Mouse (Mus musculus) heart, embryonic 15.5 days (tissue): Measurements from ENCODE around the gene Wt1. TPM values are rescaled to one million over a fixed set of nuclear protein-coding genes. Genes with fewer than 3 reads are reported as not detected.
A peak's percentile ranks its signal among the peaks of the same experiment; 100 is the strongest.

ENCODE experiments used
- ATAC-seq: fragments of 200-750 bp; cut with Nextera tagmentation; replicated peaks from 2 replicates; pipeline ENCODE4 v1.8.0; 2017; ENCODE audit warnings: low read depth, moderate TSS enrichment; ENCODE audit not compliant: insufficient number of reproducible peaks, insufficient read depth, low FRiP score
- H3K27ac ChIP-seq: fragments of 300-500 bp; sonication (generic); 2 replicates; pipeline ENCODE4 v1.5.1; 2015; ENCODE audit warnings: mild to moderate bottlenecking, inconsistent platforms
- H3K27me3 ChIP-seq: fragments of 300-500 bp; sonication (generic); 2 replicates; pipeline ENCODE4 v1.6.1; 2015; ENCODE audit warnings: inconsistent platforms
- H3K36me3 ChIP-seq: fragments of 300-500 bp; sonication (generic); 2 replicates; pipeline ENCODE4 v1.6.1; 2015; ENCODE audit warnings: mild to moderate bottlenecking, inconsistent platforms
- H3K4me1 ChIP-seq: fragments of 300-500 bp; sonication (generic); replicated peaks from 2 replicates; pipeline ENCODE4 v1.6.1; 2015; ENCODE audit warnings: inconsistent platforms
- H3K4me2 ChIP-seq: fragments of 300-500 bp; sonication (generic); 2 replicates; pipeline ENCODE4 v1.6.1; 2015; ENCODE audit warnings: inconsistent platforms, mild to moderate bottlenecking, moderate library complexity
- H3K4me3 ChIP-seq: fragments of 300-500 bp; sonication (generic); 2 replicates; pipeline ENCODE4 v1.5.1; 2015; ENCODE audit warnings: mild to moderate bottlenecking, inconsistent platforms
- H3K9ac ChIP-seq: fragments of 300-500 bp; sonication (generic); 2 replicates; pipeline ENCODE4 v1.6.1; 2015; ENCODE audit warnings: mild to moderate bottlenecking, inconsistent platforms
- H3K9me3 ChIP-seq: fragments of 300-500 bp; sonication (generic); replicated peaks from 2 replicates; pipeline ENCODE4 v1.6.1; 2016; ENCODE audit warnings: inconsistent platforms
- WGBS: fragments of 180-500 bp; shearing (Covaris S2); methylation state at CpG from one replicate; pipeline ENCODE4 v1.1.7; 2015; ENCODE audit warnings: mixed read lengths; 5-methylcytosine and 5-hydroxymethylcytosine counted together
- polyA plus RNA-seq: library from polyadenylated mRNA; unstranded; fragments of >200 nt; fragmentation: Nextera tagmentation; extraction: Ambion mirVana; gene quantifications from 2 replicates; pipeline ENCODE4 v1.2.1, GENCODE M21; 2015

Wt1 gene
- polyA plus RNA-seq, 1 experiment from 2014 or later: 21.9 TPM

DNA sequence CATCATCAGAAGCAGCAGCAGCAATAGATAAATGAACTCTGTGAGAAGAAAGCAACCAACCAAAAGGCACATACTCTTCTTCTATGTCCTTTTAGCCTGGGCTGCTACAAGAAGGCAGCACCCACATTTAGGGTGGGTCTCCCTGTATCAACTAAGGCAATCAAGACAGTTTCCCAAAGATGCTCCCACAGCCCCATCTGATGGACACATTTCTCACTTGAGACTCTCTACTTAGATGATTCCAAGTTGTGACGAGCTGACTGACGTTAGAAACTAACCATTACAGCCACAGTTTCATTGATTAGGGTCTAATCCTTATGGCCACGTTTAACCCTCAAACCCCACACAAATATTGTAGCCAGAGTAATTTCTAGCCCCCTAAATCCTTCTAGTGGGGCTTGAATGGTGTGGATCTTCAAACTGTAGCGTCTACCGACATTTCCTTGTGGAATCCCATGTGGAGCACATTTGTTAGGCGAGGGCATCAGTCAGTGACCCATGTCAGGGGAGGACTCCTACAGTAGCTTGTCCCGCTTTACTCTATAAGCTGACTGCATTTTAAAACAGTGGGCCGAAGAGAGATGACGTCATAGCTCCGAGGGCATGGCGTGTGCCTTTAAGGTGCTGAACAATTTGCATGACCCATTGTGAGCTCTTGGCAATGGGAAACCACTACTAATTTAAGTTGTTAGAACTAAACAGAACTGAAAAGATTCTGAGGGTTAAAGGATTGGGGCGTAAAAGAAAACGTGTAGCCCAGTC, 59.6 kb downstream of the Wt1 start:
- no peaks in the 10 kb centered on the region for H3K27me3 ChIP-seq
- no peak overlapping the region for H3K27ac ChIP-seq
- no peak for ATAC-seq
- no peak overlapping the region for H3K4me2 ChIP-seq
- no peaks in the 10 kb centered on the region for H3K36me3 ChIP-seq
- no peaks in the 10 kb centered on the region for H3K4me1 ChIP-seq
- no peak overlapping the region for H3K4me3 ChIP-seq
- H3K9me3 ChIP-seq: no peaks in the 10 kb centered on the region
- WGBS: 80% methylated on average over 13 of the region's 13 CpGs
- H3K9ac ChIP-seq: no peak overlapping the region

DNA sequence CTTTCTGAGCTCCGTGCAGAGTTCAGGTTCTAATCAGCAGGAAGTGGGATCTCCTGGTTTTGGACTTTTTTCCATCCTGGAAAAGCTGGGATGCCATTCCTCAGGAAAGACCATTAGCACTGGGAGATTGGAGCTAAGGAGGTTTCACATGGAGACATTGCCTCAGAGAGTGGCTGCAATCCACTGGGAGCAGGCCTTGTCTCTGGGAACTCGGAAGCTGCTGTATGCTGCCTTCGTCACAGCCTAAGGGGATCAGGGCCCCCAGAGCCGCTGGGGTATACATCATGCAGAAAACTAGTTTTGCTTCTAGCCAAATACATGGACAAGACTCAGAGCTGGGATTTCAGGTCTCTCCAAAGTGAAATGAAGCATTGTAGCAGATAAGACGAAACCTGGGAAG, 60.3 kb downstream of the Wt1 start:
- H3K9me3 ChIP-seq: no peaks in the 10 kb centered on the region
- WGBS: 68% methylated on average over 5 of the region's 5 CpGs

DNA sequence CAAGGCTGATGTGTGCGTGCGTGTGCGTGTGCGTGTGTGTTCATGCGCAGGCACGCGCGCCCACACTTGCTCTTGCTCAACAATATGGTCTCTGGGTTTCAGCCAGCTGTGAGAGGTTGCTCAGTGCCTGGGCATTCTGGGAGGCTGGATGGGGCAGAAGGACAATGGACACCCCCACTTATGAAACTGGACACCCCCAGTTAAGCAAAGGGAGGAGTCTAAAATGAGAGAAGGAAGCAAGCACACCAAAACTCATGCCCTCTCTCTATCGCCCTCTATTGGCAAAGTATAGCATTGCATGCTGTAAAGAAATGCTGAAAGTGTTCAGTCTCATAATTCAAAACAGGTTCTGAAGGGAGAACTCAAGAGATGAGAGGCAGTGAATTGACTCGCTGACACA, 61.9 kb downstream of the Wt1 start:
- WGBS: 79% methylated on average over 10 of the region's 10 CpGs
- H3K4me1 ChIP-seq: no peaks in the 10 kb centered on the region
- no peaks in the 10 kb centered on the region for H3K27me3 ChIP-seq
- H3K9me3 ChIP-seq: no peaks in the 10 kb centered on the region
- no peak for ATAC-seq
- no peak overlapping the region for H3K4me3 ChIP-seq
- no peaks in the 10 kb centered on the region for H3K36me3 ChIP-seq
- H3K9ac ChIP-seq: no peak overlapping the region
- no peak overlapping the region for H3K27ac ChIP-seq
- H3K4me2 ChIP-seq: no peak overlapping the region

More for the DNA sequence above, 60.3 kb downstream of the Wt1 start:
- Histone ChIP-seq H3K27ac (no peak overlapping the region), H3K27me3 (no peaks in the 10 kb centered on the region), H3K9ac (no peak overlapping the region), H3K4me2 (no peak overlapping the region), H3K4me1 (no peaks in the 10 kb centered on the region), H3K4me3 (no peak overlapping the region), H3K36me3 (no peaks in the 10 kb centered on the region)
- no peak for ATAC-seq

DNA sequence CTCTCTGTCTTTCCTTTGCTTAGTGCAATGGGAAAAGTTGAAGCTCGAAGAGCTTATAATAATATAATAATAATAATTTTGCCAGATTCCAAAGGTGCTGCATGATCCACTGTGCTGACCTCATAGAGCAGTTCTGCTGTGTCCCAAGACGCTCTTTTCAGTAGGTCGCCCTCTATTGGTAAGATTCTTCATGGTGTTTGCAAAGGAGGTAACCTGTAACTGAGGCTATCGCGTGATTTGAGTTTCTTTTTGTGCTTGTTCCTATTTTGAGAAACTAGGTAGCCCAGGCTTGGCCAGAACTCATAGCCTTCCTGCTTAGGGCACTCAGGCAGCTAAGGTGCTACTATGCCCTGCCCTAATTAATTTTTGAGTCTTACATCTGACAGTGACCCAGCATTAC, 63.0 kb downstream of the Wt1 start:
- WGBS: 32% methylated on average over 5 of the region's 5 CpGs
- H3K27ac ChIP-seq: no peak overlapping the region
- H3K9ac ChIP-seq: no peak overlapping the region
- H3K9me3 ChIP-seq: no peaks in the 10 kb centered on the region
- no peak overlapping the region for H3K4me2 ChIP-seq
- no peaks in the 10 kb centered on the region for H3K36me3 ChIP-seq
- no peak for ATAC-seq
- no peaks in the 10 kb centered on the region for H3K4me1 ChIP-seq
- no peak overlapping the region for H3K4me3 ChIP-seq
- no peaks in the 10 kb centered on the region for H3K27me3 ChIP-seq

DNA sequence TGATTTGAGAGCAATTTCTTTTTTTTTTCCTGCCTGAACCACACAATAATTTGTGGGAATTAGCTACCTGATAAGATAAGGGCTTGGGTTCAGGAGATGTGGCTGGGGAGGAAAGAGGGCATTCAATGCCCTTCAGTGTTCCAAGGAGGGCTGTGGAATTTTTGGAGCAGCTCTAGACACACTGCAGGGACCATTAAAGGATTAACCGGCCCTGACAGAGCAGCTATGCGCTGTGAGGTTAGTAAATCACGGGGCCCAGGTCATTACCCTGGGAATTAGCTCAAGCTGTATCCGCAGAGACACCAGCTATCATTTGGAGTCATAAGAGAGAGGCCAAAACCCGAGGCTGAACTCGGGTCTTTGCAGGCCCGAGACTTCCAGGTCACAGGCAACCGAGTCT, 73.8 kb downstream of the Wt1 start:
- no peaks in the 10 kb centered on the region for H3K36me3 ChIP-seq
- no peak for ATAC-seq
- no peaks in the 10 kb centered on the region for H3K4me1 ChIP-seq
- H3K27ac ChIP-seq: no peak overlapping the region
- no peaks in the 10 kb centered on the region for H3K27me3 ChIP-seq
- no peak overlapping the region for H3K9ac ChIP-seq
- H3K4me2 ChIP-seq: no peak overlapping the region
- 41% methylated on average over 8 of the region's 8 CpGs for WGBS
- H3K4me3 ChIP-seq: no peak overlapping the region
- H3K9me3 ChIP-seq: no peaks in the 10 kb centered on the region

DNA sequence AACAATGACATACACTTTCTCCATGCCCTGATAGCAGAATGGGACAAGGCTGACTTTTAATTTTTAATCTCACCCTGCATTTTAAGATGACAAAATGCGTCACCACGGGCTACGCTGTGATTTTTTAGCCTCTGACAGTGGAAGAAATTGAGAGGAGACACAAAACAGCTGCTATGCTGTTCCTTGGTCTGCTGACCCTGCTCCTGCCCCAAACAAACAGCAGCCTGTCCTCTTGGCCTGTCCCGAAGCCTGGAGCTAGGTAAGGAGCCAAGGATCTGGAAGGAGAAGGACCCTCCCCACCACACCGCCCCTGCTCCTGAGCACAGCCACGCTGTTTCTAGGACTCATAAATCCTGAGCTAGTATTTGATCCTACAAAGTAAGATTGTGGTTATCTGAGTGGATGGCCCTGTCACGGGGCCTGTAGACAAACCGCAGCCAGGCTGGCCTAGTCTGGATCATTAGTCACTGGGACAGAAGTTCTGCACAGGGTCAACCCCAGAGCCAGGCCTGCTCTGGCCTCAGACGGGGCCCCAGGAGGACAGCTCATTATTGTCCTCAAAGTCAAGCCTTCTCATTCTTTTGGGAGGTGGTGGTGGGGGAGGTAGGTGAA, 80.3 kb downstream of the Wt1 start:
- ATAC-seq: 0 out of 2 replicates have a peak, but pooled peaks have one; percentile 31
- no peak overlapping the region for H3K27ac ChIP-seq
- WGBS: 61% methylated on average over 9 of the region's 9 CpGs

DNA sequence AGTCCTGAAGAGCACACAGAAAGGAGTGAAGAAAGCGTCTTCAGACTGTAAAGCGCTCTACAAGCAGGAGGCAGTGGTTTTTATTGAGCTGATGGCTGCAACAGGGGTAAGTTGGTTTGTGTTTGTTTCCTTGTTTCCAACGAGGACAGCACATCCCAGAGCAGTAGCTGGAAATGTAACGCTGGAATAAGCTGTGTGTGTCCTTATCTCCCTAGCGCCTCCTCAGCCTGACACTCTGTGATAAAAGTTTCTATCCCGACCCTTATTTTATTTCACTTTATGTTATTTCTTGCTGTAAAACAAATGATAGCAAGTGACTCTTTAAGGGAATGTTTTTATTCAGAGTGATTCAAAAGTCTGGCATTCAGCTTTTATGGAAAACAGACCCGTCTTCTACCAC, 86.5 kb downstream of the Wt1 start:
- no peak overlapping the region for H3K27ac ChIP-seq
- peaks cover 7% of the 10 kb centered on the region; the same call in 1 of the 2 replicates for H3K4me1 ChIP-seq
- no peaks in the 10 kb centered on the region for H3K36me3 ChIP-seq
- H3K4me2 ChIP-seq: no peak overlapping the region
- no peaks in the 10 kb centered on the region for H3K9me3 ChIP-seq
- no peak overlapping the region for H3K4me3 ChIP-seq
- no peak for ATAC-seq
- H3K27me3 ChIP-seq: peaks cover 3% of the 10 kb centered on the region; the same call in 1 of the 2 replicates
- no peak overlapping the region for H3K9ac ChIP-seq
- WGBS: 36% methylated on average over 7 of the region's 7 CpGs

More for the DNA sequence above, 80.3 kb downstream of the Wt1 start:
- H3K4me1 ChIP-seq: peaks cover 10% of the 10 kb centered on the region
- no peaks in the 10 kb centered on the region for H3K36me3 ChIP-seq
- no peaks in the 10 kb centered on the region for H3K9me3 ChIP-seq
- H3K4me2 ChIP-seq: no peak overlapping the region
- H3K9ac ChIP-seq: no peak overlapping the region
- 0 out of 2 replicates have a peak, but pooled peaks cover 3% of the 10 kb centered on the region for H3K27me3 ChIP-seq
- no peak overlapping the region for H3K4me3 ChIP-seq

DNA sequence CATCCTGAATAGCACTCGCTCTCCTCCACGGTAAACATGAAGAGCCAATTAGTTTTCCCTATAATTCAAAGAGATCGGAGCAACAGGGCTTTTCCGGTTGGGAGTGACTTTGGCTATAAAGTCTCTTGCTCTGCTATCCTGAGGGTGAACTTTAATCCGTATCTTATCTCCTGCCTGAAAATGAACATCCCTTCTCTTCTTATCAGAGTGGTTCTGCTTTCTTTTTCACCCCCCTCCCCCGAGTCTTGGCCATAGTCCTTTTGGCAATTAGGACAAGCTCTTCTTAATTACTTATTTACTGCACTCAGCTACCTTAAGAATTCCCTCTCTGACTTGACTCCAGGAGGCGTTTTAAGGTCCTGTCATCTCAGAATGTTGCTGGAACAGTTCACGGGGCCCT, 89.6 kb downstream of the Wt1 start:
- Histone ChIP-seq H3K4me3 (no peak overlapping the region), H3K4me2 (no peak overlapping the region), H3K4me1 (peaks cover 13% of the 10 kb centered on the region), H3K27ac (no peak overlapping the region), H3K9me3 (no peaks in the 10 kb centered on the region), H3K27me3 (peaks cover 2% of the 10 kb centered on the region; the same call in 1 of the 2 replicates), H3K36me3 (no peaks in the 10 kb centered on the region), H3K9ac (no peak overlapping the region)
- 37% methylated on average over 8 of the region's 8 CpGs for WGBS
- ATAC-seq: no peak

DNA sequence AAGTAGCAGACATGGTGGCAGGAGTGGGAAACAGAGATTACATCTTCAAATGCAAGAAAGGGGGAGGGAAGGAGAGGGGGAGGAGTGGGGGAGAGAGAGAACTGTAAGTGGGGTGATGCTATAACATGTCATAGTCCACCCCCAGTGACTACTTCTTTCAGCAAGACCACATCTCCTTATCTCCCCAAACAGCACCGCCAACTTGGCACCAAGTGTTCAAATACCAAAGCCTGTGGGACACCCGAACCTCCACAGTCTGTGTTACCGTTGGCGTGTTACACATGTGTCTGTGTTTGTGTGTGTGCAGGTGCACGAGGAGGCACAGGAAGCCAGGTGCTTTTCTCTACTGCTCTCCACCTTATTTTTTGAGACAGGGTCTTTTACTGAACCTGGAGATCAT, 92.9 kb downstream of the Wt1 start:
- WGBS: 69% methylated on average over 5 of the region's 5 CpGs
- H3K4me2 ChIP-seq: no peak overlapping the region
- peaks cover 6% of the 10 kb centered on the region; the same call in 1 of the 2 replicates for H3K27me3 ChIP-seq
- no peaks in the 10 kb centered on the region for H3K9me3 ChIP-seq
- no peaks in the 10 kb centered on the region for H3K36me3 ChIP-seq
- no peak overlapping the region for H3K4me3 ChIP-seq
- H3K27ac ChIP-seq: no peak overlapping the region
- no peak for ATAC-seq
- H3K4me1 ChIP-seq: peaks cover 16% of the 10 kb centered on the region
- no peak overlapping the region for H3K9ac ChIP-seq

DNA sequence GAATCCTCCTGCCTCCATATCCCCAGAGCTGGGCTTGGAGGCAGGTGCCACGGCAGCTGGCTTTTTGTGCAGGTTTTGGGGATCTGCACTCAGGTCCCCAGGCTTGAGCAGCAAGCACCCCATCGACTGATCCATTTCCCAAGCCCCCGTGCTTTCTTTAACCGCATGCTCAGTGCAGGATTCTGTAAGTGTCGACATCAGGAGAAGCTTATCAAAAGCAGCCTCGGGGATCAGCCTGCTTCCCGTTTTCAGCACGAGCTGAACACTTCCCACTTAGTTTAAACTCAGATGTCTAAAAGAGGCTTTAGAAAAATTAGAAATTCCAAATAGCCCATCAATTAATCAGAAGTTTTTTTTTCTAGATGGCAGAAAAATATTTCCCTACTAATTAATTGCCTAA, 93.3 kb downstream of the Wt1 start:
- H3K4me2 ChIP-seq: no peak overlapping the region
- H3K27me3 ChIP-seq: peaks cover 6% of the 10 kb centered on the region; the same call in 1 of the 2 replicates
- ATAC-seq: no peak
- no peaks in the 10 kb centered on the region for H3K9me3 ChIP-seq
- peaks cover 20% of the 10 kb centered on the region for H3K4me1 ChIP-seq
- no peak overlapping the region for H3K27ac ChIP-seq
- H3K9ac ChIP-seq: no peak overlapping the region
- H3K36me3 ChIP-seq: no peaks in the 10 kb centered on the region
- H3K4me3 ChIP-seq: no peak overlapping the region
- 13% methylated on average over 8 of the region's 8 CpGs for WGBS

DNA sequence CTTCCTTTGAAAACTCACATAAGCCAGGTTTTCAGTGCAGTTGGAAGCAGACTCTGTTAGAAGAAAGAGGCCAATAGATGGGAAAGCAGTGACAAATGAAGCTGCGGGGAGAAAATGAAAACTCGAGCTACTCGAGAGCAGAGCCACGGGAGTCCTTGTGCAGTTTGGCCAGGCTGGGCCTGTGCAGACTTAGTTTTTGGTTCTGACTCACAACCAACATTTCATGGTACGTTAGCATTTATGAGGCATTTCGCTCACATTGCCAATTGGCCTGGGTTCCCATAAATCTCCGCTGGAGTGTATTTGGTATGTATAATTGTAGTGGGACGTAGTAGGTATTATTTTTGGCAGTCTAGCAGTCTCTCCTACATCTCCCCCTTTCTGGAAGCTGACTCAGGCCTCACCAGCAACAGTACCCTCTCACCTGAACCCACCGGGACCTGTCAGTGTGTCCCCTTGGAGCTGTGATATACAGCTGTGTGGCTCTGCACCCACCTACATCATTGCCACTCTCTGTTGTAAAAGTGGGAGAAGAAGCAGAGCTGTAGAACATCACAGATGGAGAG, 94.5 kb downstream of the Wt1 start:
- Histone ChIP-seq H3K27ac (no peak overlapping the region), H3K9ac (no peak overlapping the region), H3K4me2 (no peak overlapping the region), H3K4me3 (no peak overlapping the region), H3K36me3 (no peaks in the 10 kb centered on the region), H3K27me3 (0 out of 2 replicates have a peak, but pooled peaks cover 6% of the 10 kb centered on the region), H3K4me1 (peaks cover 20% of the 10 kb centered on the region), H3K9me3 (no peaks in the 10 kb centered on the region)
- 66% methylated on average over 9 of the region's 9 CpGs for WGBS
- ATAC-seq: no peak
